Mouse (Mus musculus) E14TG2a.4 (cell line): ENCODE measurements around the gene Slc6a4.

Source experiments
- CTCF ChIP-seq: conservative IDR thresholded peaks from 2 replicates; pipeline ENCODE4 v1.5.1; 2014; ENCODE audit warnings: low read length
- NANOG ChIP-seq: IDR thresholded peaks from 2 replicates; pipeline ENCODE4 v1.6.1; 2014; ENCODE audit warnings: borderline replicate concordance, low read length, mixed read lengths
- POU5F1 ChIP-seq: IDR thresholded peaks from 2 replicates; pipeline ENCODE4 v1.6.1; 2014; ENCODE audit warnings: low read length, borderline replicate concordance

DNA sequence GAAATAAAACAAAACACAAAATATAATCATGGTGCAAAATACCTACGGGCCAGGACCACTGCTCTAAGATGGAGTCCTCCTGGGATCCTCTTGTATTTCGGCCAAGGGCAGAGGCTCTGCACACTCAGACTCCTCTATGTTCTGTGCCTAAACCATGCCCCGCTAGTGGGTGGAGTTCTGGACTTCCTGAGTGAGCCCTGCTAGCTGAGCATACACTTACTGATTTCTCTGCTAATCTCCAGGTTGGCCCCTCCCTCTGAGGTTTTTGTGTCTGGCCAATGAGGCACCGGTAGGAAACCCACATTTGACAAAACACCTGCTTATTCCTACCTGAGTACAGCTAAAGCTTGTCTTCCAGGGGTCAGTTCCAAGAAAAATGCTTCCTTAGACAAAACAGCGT, 2.3 kb downstream of the Slc6a4 start:
- TF ChIP-seq CTCF (no peak), POU5F1 (no peak), NANOG (no peak)
